Mouse (Mus musculus) gastrocnemius, postnatal 36 days (tissue): Measurements from ENCODE around the gene Ifih1. TPM values are rescaled to one million over a fixed set of nuclear protein-coding genes. Genes with fewer than 3 reads are reported as not detected.
A peak's percentile ranks its signal among the peaks of the same experiment; 100 is the strongest.

Source experiments
- DNase-seq, 2 experiments: peaks; one replicate each; pipeline ENCODE4 v3.0.0; 2022
- intact Hi-C: fragments of 180-260 bp; cut with DNase I; formaldehyde crosslinking; loops from one replicate; pipeline ENCODE4 v1.15.1; 2025
- long read RNA-seq, 2 experiments: library from polyadenylated mRNA; stranded (forward); transcript quantifications; one replicate each; pipeline ENCODE4 v2.0.0; 2021
- total RNA-seq, 2 experiments: library from RNA; stranded (reverse); gene quantifications; 2 replicates each; pipeline ENCODE4 v1.2.3; 2021

The Ifih1 gene
- 1 to 10 TPM; 2.6 to 3.3 TPM for total RNA-seq
- long read RNA-seq, experiment 1, partial matches to known transcripts: 0 of 1 reads
- long read RNA-seq, experiment 1, other reads (novel, unspliced or antisense): 1 of 1 reads
- long read RNA-seq, experiment 2, partial matches to known transcripts: 2 of 3 reads
- long read RNA-seq, experiment 2, other reads (novel, unspliced or antisense): 1 of 3 reads

DNA sequence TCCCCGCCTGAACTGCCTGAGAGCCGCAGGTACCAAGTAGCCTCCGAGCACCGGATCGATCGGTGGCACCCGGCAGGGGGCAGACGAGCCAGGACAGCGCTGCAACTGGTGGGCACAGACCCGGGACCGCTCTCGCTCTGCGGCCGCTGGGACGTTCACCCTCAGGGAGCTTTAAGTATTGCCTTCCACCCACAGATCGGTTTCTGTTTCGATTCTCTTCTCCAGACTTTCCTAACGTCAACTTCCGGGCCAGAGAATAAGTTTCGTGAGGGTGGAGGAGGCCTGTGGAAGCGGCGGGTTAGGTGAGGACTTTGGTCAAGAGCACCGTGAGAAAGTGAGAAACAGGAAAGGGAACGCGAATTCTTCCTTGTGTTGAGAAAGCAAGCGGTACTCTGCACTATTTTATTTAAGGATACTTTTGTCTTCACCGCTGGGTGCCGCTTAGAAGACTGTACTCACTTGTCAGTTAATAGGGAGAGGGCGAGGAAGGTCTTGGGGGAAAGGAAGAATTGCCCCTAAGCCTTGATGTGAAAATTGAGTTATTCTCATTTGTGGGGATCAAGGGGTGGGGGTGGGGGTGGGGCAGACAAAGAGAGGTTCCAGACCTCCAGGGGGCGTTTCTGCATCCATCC, at the start of gene Ifih1:
TSS of gene Ifih1 (minus strand) at position 242 of the 632 bp plus-strand sequence.
- intact Hi-C loops: no loop called here
- peak; percentile 38 to 47 for DNase-seq

DNA sequence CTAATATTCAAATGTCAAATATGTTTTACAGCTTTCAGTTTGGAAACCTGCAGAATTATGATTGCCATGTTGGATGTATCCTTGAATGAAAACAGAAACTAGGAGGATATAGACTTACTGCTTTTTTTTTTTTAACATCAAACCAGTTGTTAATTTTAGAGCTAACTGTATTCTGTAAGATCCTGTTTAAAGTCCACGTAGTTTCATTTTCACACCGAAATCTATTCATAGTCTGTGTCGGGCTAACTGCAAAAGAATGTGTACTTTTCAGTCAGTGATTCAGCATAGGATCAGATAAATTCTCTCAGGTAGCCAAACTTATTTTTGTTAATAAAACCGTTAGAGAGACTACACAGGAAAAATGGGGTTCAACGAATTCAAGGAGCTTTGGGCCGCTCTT, 39.9 kb upstream of the Ifih1 start:
- intact Hi-C loops: no loop called here
- no peak for DNase-seq

DNA sequence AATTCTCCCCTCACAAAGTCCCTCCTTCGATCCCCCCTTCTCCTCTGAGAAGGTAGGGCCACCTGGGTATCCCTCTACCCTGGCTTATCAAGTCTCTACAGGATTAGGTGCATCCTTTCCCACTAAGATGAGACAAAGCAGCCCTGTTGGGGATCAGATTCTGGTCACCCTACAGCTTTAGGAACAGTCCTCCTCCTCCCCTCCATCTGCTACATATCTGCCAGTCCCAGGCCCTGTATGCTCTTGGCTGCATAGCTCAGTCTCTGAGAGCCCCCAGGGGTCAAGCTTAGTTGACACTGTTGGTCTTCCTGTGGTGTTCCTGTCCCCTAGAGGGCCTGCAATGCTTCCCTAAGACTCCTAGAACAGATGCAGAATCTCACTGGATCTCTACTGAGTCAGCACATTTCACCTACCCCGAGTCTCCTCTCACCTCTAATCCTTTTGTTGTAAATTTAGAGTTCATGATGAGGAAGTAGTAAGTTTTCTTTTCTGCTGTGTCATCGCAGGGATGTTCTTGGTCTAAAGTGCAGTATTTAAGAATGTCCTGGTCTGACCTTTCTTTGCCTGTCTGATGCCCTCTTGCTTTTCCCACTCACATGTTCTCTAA, 39.0 kb upstream of the Ifih1 start:
- intact Hi-C loops: no loop called here
- DNase-seq: no peak

DNA sequence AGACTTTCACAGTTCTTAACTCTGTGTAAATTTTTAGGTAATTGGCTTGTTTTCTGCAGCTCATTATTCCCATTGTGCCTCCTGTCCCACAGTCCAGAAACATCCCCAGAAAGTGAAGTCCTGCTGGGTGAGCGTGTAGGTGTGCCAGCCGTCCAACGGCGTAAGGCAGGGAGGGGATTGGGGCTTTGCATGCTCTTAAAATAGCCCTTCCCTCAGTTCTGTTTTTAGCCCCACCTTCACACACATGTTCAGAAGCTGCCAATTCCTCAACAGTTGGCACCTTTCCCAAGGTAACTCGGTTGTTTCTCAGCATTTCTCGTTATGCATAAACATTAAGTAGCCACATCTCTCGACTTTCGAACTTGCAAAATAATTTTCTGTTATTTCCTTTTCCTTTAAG, 35.6 kb upstream of the Ifih1 start:
- no peak for DNase-seq
- intact Hi-C loops: no loop called here

DNA sequence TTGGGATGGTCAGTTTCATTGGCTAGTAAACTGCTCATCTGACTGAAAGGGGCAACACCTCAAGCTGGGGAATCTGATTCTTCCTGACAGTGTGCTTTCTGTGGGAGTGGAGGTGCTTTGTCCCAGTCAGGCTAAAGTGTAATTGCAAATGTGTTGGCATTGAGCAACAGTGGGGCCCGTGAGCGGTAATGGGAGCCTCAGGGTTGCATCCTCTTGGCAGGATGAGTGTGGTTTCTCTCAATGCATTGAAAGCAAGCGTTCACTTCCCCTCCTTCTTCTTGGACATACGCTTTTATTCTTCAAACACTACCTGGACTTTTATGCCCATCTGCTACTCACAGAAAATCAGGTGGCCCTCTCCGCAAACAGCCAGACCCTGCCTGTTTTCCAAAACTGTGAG, 26.7 kb upstream of the Ifih1 start:
- no peak for DNase-seq
- intact Hi-C loops: no loop called here

DNA sequence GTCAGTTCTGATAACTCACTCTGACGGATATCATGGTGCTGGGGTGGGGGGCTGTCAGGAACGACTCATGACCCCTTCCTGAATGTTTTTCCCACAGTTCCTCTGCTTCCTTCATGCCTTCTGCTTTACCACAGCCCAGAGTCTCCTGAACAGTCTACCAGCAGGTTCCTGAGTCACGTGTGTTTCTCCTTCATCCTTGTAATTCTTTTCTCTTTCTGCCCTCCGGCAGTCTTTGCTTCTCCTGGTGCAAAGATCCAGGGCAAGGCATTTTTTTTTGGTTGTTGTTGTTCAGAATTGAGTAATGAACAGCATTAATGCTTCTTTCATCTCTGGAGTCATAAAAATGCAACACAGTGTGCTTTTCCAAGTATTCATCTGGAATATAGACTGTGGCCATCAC, 24.7 kb upstream of the Ifih1 start:
- intact Hi-C loops: no loop called here

DNA sequence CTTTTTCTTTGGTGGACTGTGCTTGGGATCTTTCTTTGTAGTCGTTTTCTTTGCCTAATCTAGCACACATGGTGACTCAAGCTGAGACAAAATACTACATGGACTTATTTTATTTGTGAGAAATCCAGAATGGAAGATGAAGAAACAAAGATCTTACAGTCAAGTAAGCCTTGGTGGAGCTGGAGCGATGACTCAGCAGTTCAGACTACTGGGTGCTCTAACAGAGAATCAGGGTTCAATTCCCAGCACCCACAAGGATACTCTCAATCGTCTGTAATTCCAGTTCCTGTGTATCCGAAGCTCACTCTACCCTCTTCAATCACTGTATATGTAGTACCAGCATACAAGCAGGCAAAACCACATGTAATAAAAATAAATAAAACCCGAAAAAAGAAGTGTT, 24.2 kb upstream of the Ifih1 start:
- DNase-seq: no peak

More for the DNA sequence above, 24.7 kb upstream of the Ifih1 start:
- DNase-seq: no peak

DNA sequence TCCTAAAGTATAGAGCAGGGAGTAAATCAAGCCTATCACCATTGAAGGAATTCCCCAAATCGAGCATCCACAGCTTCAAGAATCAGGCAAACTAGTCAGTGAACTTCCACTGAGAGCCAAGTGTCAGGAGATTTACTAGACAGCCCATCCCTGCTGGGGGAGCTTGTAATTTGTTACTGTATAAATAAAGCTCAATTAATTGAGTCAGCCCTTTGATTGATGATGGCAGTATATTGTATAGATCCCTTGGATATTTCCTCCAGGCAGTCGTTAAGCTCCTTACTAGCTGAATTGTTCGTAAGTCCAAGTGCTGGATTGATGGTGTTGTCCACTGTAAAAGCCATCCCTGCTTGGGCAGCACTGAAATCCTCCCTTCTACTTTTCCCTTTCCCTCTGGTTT, 23.8 kb upstream of the Ifih1 start:
- intact Hi-C loops: no loop called here
- no peak for DNase-seq

More for the DNA sequence above, 24.2 kb upstream of the Ifih1 start:
- intact Hi-C loops: no loop called here

DNA sequence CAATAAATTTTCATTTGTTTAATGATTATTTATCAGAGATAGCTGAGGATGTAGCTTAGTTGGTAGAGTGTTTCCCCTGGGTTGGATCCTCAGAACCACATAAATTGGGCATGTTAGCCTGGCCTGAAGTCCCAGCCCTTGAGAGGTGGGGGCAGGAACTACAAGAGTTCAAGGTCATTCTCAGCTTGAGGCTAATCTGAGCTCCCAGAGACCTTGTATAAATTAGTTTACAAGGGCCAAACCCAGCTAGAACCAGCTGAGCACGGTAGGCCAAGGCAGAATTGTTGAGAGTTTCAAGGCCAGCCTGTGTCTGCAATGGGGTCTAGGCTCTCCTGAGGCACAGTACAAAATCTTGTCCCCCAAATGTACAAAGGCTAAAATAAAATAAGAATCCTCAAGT, 19.5 kb upstream of the Ifih1 start:
- intact Hi-C loops: no loop called here
- DNase-seq: no peak

DNA sequence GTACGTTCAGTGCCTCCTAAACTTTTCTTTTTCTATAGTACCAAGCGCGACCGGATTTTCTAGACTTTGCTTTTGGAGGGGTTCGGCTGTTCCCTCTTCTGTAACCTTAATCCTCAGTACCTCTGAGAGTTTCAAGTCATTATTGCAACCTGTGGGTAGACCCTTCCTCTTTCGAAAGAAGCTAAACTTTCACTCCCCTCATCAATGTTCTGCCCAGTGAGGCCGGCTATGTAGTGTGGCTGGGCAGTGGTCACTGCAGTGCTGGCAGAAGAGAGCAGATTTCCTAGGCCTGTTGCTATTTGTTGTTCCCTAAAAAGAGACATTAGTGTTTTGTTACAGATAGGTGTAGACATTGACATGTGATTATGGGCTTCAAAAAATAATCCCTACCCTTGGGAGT, 18.8 kb upstream of the Ifih1 start:
- no peak for DNase-seq
- intact Hi-C loops: no loop called here

DNA sequence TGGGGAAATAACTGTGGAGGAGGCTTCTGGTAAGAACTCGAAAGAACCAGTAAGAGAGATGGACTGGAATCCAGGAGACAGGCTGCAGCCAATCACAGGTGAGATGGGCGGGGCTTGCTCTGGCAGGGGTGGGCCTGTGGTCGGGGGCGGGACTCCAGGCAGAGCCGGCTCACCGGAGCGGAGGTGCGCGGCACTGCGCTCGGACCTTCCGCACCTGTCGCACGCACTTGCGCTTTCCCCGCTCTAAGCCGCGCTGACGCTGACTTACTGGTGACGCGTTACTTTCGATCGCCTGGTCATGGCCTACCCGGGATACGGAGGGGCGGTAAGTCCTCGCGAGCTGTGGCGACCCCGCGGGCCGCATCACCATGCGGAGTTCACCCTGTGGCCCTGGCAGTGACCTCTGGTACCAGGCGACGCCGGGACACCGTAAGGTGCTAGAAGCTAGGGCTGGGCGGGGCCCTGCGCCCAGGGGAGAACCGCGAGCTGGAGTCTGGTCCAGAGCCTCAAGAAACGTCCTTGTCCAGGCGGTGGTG, 18.1 kb upstream of the Ifih1 start, which contains the start of gene Gca:
TSS of gene Gca (plus strand) at position 151 of the 536 bp plus-strand sequence.
- peak; percentile 35 to 70 for DNase-seq

DNA sequence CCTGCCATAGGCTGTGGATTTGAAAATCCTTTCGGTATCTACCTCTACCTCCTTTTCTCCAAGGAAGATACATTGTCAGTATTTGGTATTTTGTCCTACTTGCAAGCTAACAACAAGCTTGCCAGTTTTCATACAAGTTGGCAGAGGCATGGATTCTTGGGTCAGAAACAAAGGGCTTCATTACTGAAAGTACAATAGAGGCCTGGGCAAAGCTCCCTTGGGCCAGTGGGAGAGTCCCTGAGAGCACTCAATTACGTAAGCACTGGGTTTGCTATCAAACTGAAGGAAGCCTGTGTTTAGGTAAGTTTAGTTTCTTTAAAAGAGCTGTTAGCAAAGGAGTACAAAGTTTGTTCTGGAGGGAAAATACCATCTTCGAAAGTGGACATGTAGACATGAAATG, 16.5 kb upstream of the Ifih1 start:
- intact Hi-C loops: no loop called here
- no peak for DNase-seq

More for the DNA sequence above, 18.1 kb upstream of the Ifih1 start, which contains the start of gene Gca:
- intact Hi-C loops: no loop called here

DNA sequence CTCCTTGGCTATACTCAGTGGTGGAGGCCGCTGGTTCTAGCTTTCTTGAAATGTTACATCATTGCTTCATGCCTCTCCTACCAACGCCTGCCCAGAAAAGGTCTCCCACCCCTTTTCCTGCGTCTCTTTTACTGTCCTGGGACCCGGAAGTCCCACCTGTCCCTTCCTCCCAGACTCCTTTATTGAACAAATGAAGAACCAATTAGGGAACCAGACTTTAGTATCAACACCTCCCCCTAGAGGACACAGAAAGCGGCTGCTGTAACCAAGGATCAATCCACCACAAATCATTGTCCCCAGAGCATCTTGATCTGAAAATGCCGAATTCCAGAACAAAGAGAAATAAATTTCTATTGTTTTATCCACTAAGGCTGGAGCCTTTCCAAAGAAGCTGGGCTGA, 14.5 kb upstream of the Ifih1 start:
- intact Hi-C loops: no loop called here
- no peak for DNase-seq

DNA sequence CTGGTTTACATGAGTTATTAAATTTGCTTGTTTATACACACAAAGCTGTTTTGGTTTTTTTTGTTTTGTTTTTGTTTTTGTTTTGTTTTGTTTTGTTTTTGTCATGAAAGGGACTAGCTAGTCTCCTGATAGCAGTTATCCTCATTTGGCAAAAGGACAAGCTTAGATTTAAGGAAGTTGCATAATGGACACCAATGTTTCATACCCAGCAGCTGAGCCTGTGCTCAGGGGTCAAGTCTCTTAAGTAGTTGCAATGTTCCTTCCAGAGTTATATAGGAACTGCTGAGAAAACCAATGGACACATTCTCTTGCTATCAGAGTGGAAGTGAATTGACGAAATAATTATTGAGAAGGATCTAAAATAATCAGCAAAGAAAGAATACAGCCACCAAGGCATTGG, 10.0 kb upstream of the Ifih1 start:
- DNase-seq: no peak
- intact Hi-C loops: no loop called here

DNA sequence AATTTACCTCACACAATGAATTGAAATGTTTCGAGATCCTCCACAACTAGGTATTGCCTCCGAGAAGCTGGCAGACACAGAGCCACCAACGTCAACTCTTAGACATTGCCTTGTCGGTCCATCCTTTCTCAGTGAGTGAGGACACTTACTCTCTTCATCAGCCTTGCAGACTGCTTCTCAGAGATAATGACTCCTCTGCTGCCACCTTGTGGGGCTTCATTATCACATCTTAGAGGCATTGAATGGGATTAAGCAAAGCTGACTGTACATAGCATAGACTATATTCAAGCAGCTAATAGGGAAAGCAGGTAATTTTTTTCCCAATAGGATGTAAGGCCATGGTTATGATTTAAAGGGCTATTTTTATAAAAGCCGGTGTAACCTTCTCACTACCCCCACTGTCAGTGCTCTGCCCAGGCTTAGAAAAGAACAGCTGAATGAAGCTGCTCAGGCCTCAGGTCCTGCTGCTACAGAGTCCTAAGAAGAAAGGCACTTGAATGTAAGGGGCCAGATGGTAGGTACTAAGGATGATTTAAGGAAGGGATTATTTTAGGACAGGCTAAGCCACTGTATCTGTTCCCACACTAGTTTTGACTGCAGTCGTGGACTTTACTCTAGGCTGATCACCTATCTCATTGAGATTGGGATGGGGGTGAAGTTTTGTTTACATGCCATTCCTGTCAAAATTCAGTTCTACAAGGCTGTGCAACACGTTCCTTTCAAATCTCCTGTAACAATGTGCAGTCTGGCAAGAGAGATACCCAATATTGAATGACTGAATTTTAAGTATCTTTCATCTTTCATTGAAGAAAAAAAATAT, 8.7 kb upstream of the Ifih1 start:
- intact Hi-C loops: no loop called here
- DNase-seq: peak in 1 of 2 experiments; percentile 21

DNA sequence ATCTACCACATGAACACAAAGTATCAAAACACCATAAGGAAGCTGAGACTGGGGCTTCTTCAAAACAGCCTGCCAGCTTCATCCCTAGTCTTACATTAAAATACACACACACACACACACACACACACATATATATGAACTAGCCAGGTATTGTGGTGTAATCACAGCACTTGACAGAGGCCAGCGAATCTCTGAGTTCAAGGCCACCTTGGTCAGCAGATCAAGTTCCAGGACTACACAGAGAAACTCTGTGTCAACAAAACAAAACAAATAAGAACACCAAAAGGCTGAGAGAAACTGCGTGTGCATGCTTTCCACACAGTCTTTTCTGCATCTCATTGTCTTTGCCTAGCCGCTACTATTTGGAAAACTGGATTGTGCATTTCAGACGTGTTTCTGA, 6.4 kb upstream of the Ifih1 start:
- no peak for DNase-seq
- intact Hi-C loops: no loop called here

DNA sequence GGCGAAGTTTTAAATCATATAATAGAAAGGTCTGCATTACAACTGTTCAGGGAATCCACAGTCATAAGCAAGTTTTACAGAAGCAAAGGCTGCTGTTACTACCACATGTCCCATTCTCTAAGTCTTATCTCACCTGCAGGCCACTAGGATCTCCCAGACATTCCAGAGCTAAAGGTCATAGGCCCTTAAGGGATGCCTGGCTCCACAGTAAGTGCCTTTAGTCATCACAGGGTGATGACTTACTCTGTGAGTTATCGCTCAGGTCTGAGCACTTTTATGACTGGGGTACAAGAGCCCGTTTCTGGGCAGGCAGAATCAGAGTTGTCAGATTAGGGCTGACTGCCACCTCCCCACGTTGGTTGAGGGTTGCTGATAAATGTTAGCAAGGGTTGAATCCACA, 5.8 kb upstream of the Ifih1 start:
- DNase-seq: no peak
- intact Hi-C loops: no loop called here

DNA sequence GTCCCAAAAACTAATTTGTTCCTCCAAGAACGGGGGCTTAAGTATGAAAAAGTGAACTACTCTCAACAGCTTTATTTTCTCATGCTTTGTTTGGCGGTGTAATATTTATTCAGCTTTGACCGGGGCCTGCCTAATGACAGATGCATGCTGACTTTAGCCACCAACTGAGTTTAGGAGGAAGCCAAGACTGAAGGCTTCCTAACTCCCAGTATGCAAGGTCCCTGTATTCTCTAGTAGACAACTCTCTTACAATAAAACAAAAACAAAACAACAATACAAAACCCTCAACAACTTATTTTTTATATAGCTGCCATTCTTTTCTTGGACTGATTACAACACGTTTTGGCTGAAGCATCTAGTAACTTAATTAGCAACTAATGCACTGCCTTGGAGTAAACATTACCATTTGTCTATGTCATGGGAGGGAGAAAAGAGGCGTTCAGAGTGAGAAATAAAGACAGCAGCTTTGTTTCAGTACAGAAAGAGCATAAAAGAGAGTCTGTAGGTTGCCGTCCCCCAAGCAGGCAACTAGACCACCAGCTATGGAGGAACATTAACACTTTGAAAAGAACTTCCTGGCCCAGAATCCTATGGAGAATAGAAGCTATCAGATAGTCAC, 725 bp upstream of the Ifih1 start:
- intact Hi-C loops: no loop called here
- no peak for DNase-seq

DNA sequence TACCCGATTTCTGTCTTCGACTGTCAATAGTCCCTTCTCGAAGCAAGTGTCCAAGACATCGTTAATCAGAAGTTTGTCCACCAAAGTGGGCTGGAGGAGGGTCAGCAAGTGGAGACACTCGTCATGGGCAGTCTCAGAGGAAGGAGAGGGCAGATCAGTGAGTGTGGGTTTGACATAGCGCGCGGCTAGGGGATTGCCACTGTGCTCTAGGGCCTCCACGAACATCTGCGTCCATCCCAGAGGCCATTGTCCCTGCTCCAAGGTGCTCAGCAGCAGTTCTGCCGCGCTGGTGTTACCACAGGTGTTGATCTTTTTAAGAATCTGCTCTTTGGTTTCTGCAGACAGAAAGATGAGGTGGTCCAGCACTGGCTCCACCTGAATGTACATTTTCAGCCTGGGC, 580 bp downstream of the Ifih1 start:
- peak in 1 of 2 experiments; percentile 19 for DNase-seq
- intact Hi-C loops: no loop called here

DNA sequence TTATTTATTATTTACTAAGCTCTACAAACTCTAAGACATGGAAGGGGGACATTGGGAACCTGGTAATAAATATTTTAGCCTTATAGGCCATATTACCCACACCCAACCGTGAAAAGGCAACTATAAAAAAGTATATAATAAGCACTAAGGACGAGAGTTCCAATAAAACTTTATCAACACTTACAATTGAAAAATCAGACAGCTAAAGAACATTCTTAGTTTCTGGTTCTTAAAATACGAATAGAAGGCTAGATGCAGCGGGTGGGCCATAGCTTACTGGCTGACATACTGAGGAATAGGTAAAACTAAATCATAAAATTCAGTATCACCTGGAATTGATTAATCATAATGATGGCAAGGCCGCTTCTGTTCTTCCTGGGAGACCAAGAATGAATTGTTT, 1.2 kb downstream of the Ifih1 start:
- no peak for DNase-seq
- intact Hi-C loops: no loop called here
